Mouse (Mus musculus) embryonic facial prominence, embryonic 13.5 days (tissue): ENCODE data around the gene Cdk2ap2. TPM values are rescaled to one million over a fixed set of nuclear protein-coding genes. Genes with fewer than 3 reads are reported as not detected.
A peak's percentile ranks its signal among the peaks of the same experiment; 100 is the strongest.
"Not testable (repeated sequence)": the region's sequence is repeated elsewhere in the genome, so short reads cannot be mapped to it uniquely, and the experiment has no call there.

Experiments
- ATAC-seq: fragments of 200-750 bp; cut with Nextera tagmentation; 2 replicates; pipeline ENCODE4 v1.8.0; 2017; ENCODE audit warnings: low read depth; ENCODE audit not compliant: insufficient number of reproducible peaks, insufficient read depth, low FRiP score, low TSS enrichment
- H3K27ac ChIP-seq: fragments of 300-500 bp; sonication (generic); 2 replicates; pipeline ENCODE4 v1.5.1; 2015; ENCODE audit warnings: moderate library complexity, mild to moderate bottlenecking, inconsistent platforms
- H3K27me3 ChIP-seq: fragments of 300-500 bp; sonication (generic); 2 replicates; pipeline ENCODE4 v1.6.1; 2015; ENCODE audit warnings: mild to moderate bottlenecking, inconsistent platforms
- H3K36me3 ChIP-seq: fragments of 300-500 bp; sonication (generic); 2 replicates; pipeline ENCODE4 v1.6.1; 2015; ENCODE audit warnings: mild to moderate bottlenecking, inconsistent platforms
- H3K4me1 ChIP-seq: fragments of 300-500 bp; sonication (generic); 2 replicates; pipeline ENCODE4 v1.6.1; 2015; ENCODE audit warnings: inconsistent platforms
- H3K4me2 ChIP-seq: fragments of 300-500 bp; sonication (generic); 2 replicates; pipeline ENCODE4 v1.6.1; 2015; ENCODE audit warnings: moderate library complexity, mild to moderate bottlenecking, inconsistent platforms
- H3K4me3 ChIP-seq: fragments of 300-500 bp; sonication (generic); 2 replicates; pipeline ENCODE4 v1.5.1; 2015; ENCODE audit warnings: mild to moderate bottlenecking, inconsistent platforms
- H3K9ac ChIP-seq: fragments of 300-500 bp; sonication (generic); 2 replicates; pipeline ENCODE4 v1.6.1; 2015; ENCODE audit warnings: mild to moderate bottlenecking, inconsistent platforms
- H3K9me3 ChIP-seq: fragments of 300-500 bp; sonication (generic); 2 replicates; pipeline ENCODE4 v1.6.1; 2016; ENCODE audit warnings: inconsistent platforms
- WGBS: fragments of 180-500 bp; shearing (Covaris S2); methylation state at CpG from one replicate; pipeline ENCODE4 v1.1.7; 2015; ENCODE audit warnings: mixed read lengths; 5-methylcytosine and 5-hydroxymethylcytosine counted together
- polyA plus RNA-seq: library from polyadenylated mRNA; unstranded; fragments of >200 nt; fragmentation: Nextera tagmentation; extraction: Ambion mirVana; gene quantifications from 2 replicates; pipeline ENCODE4 v1.2.1, GENCODE M21; 2015

Gene Cdk2ap2
- polyA plus RNA-seq = 55.6 and 62.3 TPM in 2 replicates

DNA sequence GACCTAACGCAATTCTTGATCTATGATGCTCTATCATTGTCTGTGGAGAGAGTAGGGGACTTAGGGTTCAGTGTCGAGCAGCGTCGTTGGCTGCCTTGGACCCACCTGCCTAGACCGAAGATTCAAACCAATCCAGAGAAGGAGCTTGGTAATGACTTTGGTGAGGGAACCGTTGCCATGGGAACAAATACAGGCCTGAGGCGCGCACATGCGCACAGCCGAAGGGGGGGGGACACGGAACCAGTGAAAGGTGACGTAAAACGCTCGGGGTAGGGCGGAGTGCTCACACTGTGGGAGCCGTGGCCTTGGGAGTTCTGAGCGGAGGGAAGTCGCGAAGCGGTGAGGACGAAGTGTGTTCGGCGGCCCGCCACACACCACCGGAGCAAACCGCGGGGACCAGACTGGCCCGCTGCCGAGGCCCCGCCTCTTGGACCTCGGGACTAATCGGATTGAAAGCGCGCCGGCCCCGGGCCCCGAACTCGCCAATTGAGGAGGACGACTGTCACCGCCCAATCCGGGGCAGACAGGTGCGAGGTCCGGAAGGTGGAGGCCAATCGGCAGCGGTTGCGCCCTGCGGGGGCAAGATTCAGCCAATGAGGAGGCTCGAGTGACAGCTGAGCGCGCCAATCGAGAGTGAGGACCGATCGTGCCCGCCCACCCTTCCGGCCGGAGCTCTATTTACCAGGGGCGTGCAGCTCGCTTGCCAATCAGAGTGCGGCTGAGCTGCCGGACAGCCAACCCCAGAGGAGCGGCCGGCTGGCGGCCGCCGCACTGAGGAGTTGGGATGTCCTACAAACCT is at the start of gene Cdk2ap2:
TSS of gene Cdk2ap2 (plus strand) at position 541 of the 799 bp plus-strand sequence.
- Histone ChIP-seq H3K4me1 (peaks cover 50% of the 10 kb centered on the region), H3K4me2 (peak within 1 kb of the TSS; percentile 81), H3K9ac (peak within 1 kb of the TSS; percentile 67), H3K27ac (peak within 1 kb of the TSS; percentile 76), H3K36me3 (no peaks in the 10 kb centered on the region), H3K9me3 (no peaks in the 10 kb centered on the region), H3K4me3 (peak within 1 kb of the TSS; percentile 64), H3K27me3 (peaks cover 30% of the 10 kb centered on the region)
- under 1% methylated on average over 65 of the region's 65 CpGs for WGBS
- peak; percentile 88 for ATAC-seq

DNA sequence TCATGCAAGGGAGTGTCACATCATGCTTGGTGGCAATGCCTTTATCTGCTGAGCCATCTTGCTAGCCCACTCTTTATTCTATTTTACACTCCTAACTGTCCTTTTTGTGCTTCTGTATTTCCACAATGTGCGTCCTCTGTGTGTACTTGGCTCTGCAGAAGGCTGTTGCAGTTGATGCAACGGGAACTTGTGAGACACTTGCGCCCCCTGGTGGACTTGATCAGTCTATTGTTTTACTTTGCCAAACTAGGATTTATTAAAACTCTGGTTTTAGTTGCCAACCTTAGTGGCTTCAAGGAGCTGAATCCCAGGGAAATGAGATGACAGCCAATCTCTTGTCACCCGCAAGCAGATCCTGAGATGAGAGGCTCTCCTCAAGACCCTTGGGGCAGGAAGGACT is 49.1 kb upstream of the Cdk2ap2 start:
- H3K9me3 ChIP-seq = no peaks in the 10 kb centered on the region; the same call in 1 of the 2 replicates
- peaks cover 8% of the 10 kb centered on the region; the same call in 1 of the 2 replicates for H3K4me1 ChIP-seq
- H3K36me3 ChIP-seq = no peaks in the 10 kb centered on the region
- H3K4me3 ChIP-seq = no peak overlapping the region
- WGBS = 15% methylated on average over 4 of the region's 4 CpGs
- no peaks in the 10 kb centered on the region for H3K27me3 ChIP-seq
- ATAC-seq = no peak
- no peak overlapping the region for H3K4me2 ChIP-seq
- no peak overlapping the region for H3K27ac ChIP-seq
- no peak overlapping the region for H3K9ac ChIP-seq

DNA sequence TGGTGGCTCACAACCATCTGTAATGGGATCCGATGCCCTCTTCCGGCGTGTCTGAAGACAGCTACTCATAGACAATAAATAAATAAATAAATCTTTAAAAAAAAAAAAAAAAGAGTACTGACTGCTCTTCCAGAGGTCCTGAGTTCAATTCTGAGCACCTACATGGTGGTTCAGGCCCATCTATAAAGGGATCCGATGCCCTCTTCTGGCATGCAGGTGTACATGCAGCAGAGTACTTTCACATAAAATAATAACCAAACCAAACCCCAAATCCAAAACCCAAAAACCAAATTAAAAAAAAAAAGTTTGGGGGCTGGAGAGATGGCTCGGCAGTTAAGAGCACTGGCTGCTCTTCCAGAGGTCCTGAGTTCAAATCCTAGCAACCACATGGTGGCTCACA is 47.9 kb upstream of the Cdk2ap2 start:
- not testable (repeated sequence) for H3K4me2 ChIP-seq, H3K27me3 ChIP-seq, H3K27ac ChIP-seq, H3K36me3 ChIP-seq, H3K4me3 ChIP-seq, H3K4me1 ChIP-seq, H3K9me3 ChIP-seq, ATAC-seq, H3K9ac ChIP-seq
- 88% methylated on average over 5 of the region's 5 CpGs for WGBS

GRCm38 (mm10) chr19:4051016-4051415 is 46.0 kb upstream of the Cdk2ap2 start:
- Histone ChIP-seq H3K4me2 (no peak overlapping the region), H3K9ac (no peak overlapping the region), H3K9me3 (no peaks in the 10 kb centered on the region; the same call in 1 of the 2 replicates), H3K36me3 (no peaks in the 10 kb centered on the region), H3K27me3 (no peaks in the 10 kb centered on the region), H3K4me3 (no peak overlapping the region), H3K27ac (no peak overlapping the region), H3K4me1 (peaks cover 5% of the 10 kb centered on the region; the same call in 1 of the 2 replicates)
- no peak for ATAC-seq
- WGBS = 92% methylated on average over 5 of the region's 5 CpGs

- no peaks in the 10 kb centered on the region for H3K27me3 ChIP-seq
- no peak overlapping the region for H3K27ac ChIP-seq
- H3K4me3 ChIP-seq = no peak overlapping the region
- no peaks in the 10 kb centered on the region; the same call in 1 of the 2 replicates for H3K9me3 ChIP-seq
- no peaks in the 10 kb centered on the region for H3K36me3 ChIP-seq
- no peak overlapping the region for H3K9ac ChIP-seq
- no peak overlapping the region for H3K4me2 ChIP-seq
- no peak for ATAC-seq
- H3K4me1 ChIP-seq = no peaks in the 10 kb centered on the region
- 47% methylated on average over 10 of the region's 10 CpGs for WGBS
Observed at GRCm38 (mm10) chr19:4051741-4052515, 45.1 kb upstream of the Cdk2ap2 start.

DNA sequence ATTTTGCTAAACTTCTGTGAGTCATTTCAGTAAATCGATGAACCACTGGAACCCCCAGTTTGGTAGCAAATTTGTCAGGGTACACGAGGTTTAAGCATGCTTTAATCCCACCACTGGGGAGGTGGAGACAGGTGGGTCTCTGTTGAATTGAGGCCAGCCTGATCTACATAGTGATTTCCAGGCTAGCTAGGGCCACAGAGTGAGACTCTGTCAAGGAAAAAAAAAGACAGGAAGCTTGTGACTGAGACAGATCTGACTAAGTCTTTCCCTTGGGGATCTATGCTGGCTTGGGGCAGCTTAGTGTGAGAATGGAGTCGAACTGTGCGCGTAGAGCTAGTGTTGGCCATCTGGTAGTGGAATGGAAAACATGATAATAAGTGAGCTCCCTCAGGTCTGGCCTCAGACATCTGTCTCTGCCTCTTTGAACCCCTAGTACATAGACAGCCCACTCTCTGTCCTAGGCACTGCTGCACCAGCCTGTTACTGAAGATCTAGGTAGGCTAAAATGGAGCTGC is 44.4 kb upstream of the Cdk2ap2 start:
- Histone ChIP-seq H3K4me3 (no peak overlapping the region), H3K27me3 (no peaks in the 10 kb centered on the region), H3K27ac (no peak overlapping the region), H3K9me3 (no peaks in the 10 kb centered on the region; the same call in 1 of the 2 replicates), H3K9ac (no peak overlapping the region), H3K36me3 (no peaks in the 10 kb centered on the region), H3K4me2 (no peak overlapping the region), H3K4me1 (no peaks in the 10 kb centered on the region)
- WGBS = 68% methylated on average over 5 of the region's 5 CpGs
- no peak for ATAC-seq

- Histone ChIP-seq H3K4me2 (no peak overlapping the region), H3K27me3 (no peaks in the 10 kb centered on the region), H3K27ac (no peak overlapping the region), H3K4me1 (no peaks in the 10 kb centered on the region), H3K9me3 (no peaks in the 10 kb centered on the region; the same call in 1 of the 2 replicates), H3K36me3 (no peaks in the 10 kb centered on the region), H3K4me3 (no peak overlapping the region), H3K9ac (no peak overlapping the region)
- WGBS = 76% methylated on average over 5 of the region's 5 CpGs
- no peak for ATAC-seq
Observed at GRCm38 (mm10) chr19:4054613-4055012, 42.4 kb upstream of the Cdk2ap2 start.

GRCm38 (mm10) chr19:4055216-4055946 is 41.6 kb upstream of the Cdk2ap2 start:
- Histone ChIP-seq H3K9me3 (no peaks in the 10 kb centered on the region; the same call in 1 of the 2 replicates), H3K9ac (no peak overlapping the region), H3K27me3 (no peaks in the 10 kb centered on the region), H3K4me2 (no peak overlapping the region), H3K4me1 (no peaks in the 10 kb centered on the region), H3K4me3 (no peak overlapping the region), H3K36me3 (no peaks in the 10 kb centered on the region), H3K27ac (no peak overlapping the region)
- 64% methylated on average over 8 of the region's 8 CpGs for WGBS
- ATAC-seq = no peak

DNA sequence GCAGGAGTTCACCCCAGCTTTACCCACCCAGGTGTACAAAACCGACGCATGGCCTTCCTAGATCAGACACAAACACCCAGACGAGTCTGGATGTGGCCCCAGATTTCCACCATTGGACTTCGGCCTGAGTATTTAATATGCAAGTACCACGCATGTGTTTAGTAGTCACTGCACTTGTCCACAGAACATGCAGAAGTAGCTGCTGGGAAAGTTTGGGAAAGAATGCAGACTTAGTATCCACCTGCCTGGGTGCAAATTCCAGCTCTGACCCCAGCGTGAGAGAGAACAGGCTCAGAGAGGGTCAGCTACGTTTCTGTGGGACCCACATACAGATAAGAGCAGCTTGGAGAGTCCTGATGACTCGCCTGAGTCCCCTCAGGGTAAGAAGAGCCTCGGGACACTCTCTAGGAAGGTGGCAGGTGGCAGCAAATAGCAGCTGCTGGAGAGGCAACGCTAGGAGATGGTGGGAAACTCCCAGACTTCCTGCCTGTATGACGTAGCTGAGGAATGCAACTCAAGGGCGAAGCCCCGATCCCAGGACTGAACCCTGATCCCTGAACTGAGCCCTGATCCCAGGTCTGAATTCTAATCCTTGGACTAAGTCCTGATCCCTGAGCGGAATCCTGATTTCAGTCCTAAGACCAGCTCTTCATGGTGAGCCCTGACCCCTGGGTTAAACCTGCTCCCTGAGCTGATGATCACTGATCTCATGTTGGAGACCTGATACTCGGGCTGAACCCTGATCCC is 40.9 kb upstream of the Cdk2ap2 start:
- Histone ChIP-seq H3K4me3 (no peak overlapping the region), H3K9ac (no peak overlapping the region), H3K27ac (no peak overlapping the region), H3K36me3 (no peaks in the 10 kb centered on the region), H3K4me1 (no peaks in the 10 kb centered on the region), H3K9me3 (no peaks in the 10 kb centered on the region; the same call in 1 of the 2 replicates), H3K27me3 (no peaks in the 10 kb centered on the region), H3K4me2 (no peak overlapping the region)
- 52% methylated on average over 15 of the region's 15 CpGs for WGBS
- no peak for ATAC-seq

DNA sequence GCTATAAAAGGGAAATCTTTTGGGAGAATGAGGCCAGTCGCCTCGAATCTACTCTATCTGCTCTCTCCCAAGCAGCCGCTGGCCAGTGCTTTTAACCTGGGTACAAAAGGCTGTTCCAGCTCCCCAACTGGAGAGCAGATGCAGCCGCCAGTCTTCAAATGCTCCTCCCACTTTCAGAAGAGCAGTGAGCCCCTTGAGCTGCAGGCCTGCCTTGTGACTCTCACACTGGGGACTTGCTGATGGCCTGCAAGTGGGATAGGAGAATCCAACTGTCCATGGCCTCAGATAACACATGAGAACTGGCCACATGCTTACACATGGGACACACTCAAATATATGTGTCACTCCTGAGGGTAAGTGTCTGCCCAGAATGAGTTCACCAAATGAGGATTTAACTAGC is 40.3 kb upstream of the Cdk2ap2 start:
- H3K27me3 ChIP-seq = no peaks in the 10 kb centered on the region
- no peak overlapping the region for H3K4me2 ChIP-seq
- H3K4me3 ChIP-seq = no peak overlapping the region
- H3K9ac ChIP-seq = no peak overlapping the region
- 41% methylated on average over 4 of the region's 4 CpGs for WGBS
- no peak for ATAC-seq
- H3K9me3 ChIP-seq = no peaks in the 10 kb centered on the region
- H3K4me1 ChIP-seq = no peaks in the 10 kb centered on the region
- H3K27ac ChIP-seq = no peak overlapping the region
- H3K36me3 ChIP-seq = no peaks in the 10 kb centered on the region

- H3K4me1 ChIP-seq = no peaks in the 10 kb centered on the region
- no peaks in the 10 kb centered on the region for H3K27me3 ChIP-seq
- ATAC-seq = no peak
- H3K27ac ChIP-seq = no peak overlapping the region
- H3K4me2 ChIP-seq = no peak overlapping the region
- no peaks in the 10 kb centered on the region for H3K9me3 ChIP-seq
- no peak overlapping the region for H3K4me3 ChIP-seq
- H3K36me3 ChIP-seq = no peaks in the 10 kb centered on the region
- 88% methylated on average over 13 of the region's 13 CpGs for WGBS
- H3K9ac ChIP-seq = no peak overlapping the region
Observed at GRCm38 (mm10) chr19:4057389-4057788, 39.6 kb upstream of the Cdk2ap2 start.
